Mouse (Mus musculus): ENCODE results near the gene Mgll.
A peak's percentile ranks its signal among the peaks of the same experiment; 100 is the strongest.

The Mgll gene

GRCm38 (mm10) chr6:88794561-88794971 lies 70.4 kb downstream of the Mgll start:
- peak; percentile 86 for DNase-seq (ENCODE audit: low read depth, low spot score)

GRCm38 (mm10) chr6:88800191-88800590 lies 76.0 kb downstream of the Mgll start:
- no peak for DNase-seq (ENCODE audit: low read depth, low spot score)

- DNase-seq (ENCODE audit: low read depth, low spot score) = peak; percentile 98
Measured at GRCm38 (mm10) chr6:88800735-88801134, 76.5 kb downstream of the Mgll start.

- DNase-seq (ENCODE audit: low read depth, low spot score) = no peak
Measured at GRCm38 (mm10) chr6:88803051-88803450, 78.8 kb downstream of the Mgll start.

GRCm38 (mm10) chr6:88803957-88804695 lies 79.9 kb downstream of the Mgll start:
- DNase-seq (ENCODE audit: low read depth, low spot score) = no peak

- no peak for DNase-seq (ENCODE audit: low read depth, low spot score)
Measured at GRCm38 (mm10) chr6:88804966-88805577, 80.9 kb downstream of the Mgll start.

- peak; percentile 84 for DNase-seq (ENCODE audit: low read depth, low spot score)
Measured at GRCm38 (mm10) chr6:88809091-88810037, 85.2 kb downstream of the Mgll start.

- DNase-seq (ENCODE audit: low read depth, low spot score) = no peak
Measured at GRCm38 (mm10) chr6:88810291-88810690, 86.1 kb downstream of the Mgll start.

GRCm38 (mm10) chr6:88811396-88811795 lies 87.2 kb downstream of the Mgll start:
- DNase-seq (ENCODE audit: low read depth, low spot score) = peak; percentile 78

- DNase-seq (ENCODE audit: low read depth, low spot score) = no peak
Measured at GRCm38 (mm10) chr6:88811880-88812400, 87.7 kb downstream of the Mgll start.

GRCm38 (mm10) chr6:88812886-88813285 lies 88.7 kb downstream of the Mgll start:
- DNase-seq (ENCODE audit: low read depth, low spot score) = peak; percentile 85

GRCm38 (mm10) chr6:88813832-88814231 lies 89.6 kb downstream of the Mgll start:
- no peak for DNase-seq (ENCODE audit: low read depth, low spot score)

GRCm38 (mm10) chr6:88815036-88815435 lies 90.8 kb downstream of the Mgll start:
- DNase-seq (ENCODE audit: low read depth, low spot score) = peak; percentile 55

- no peak for DNase-seq (ENCODE audit: low read depth, low spot score)
Measured at GRCm38 (mm10) chr6:88815489-88815888, 91.3 kb downstream of the Mgll start.

GRCm38 (mm10) chr6:88816913-88817312 lies 92.7 kb downstream of the Mgll start:
- no peak for DNase-seq (ENCODE audit: low read depth, low spot score)

- no peak for DNase-seq (ENCODE audit: low read depth, low spot score)
Measured at GRCm38 (mm10) chr6:88820853-88821252, 96.6 kb downstream of the Mgll start.

- no peak for DNase-seq (ENCODE audit: low read depth, low spot score)
Measured at GRCm38 (mm10) chr6:88821294-88821693, 97.1 kb downstream of the Mgll start.

GRCm38 (mm10) chr6:88821901-88822300 lies 97.7 kb downstream of the Mgll start:
- DNase-seq (ENCODE audit: low read depth, low spot score) = peak; percentile 95

- DNase-seq (ENCODE audit: low read depth, low spot score) = peak; percentile 48
Measured at GRCm38 (mm10) chr6:88824183-88824582, 100.0 kb downstream of the Mgll start.

GRCm38 (mm10) chr6:88826088-88826487 lies 101.9 kb downstream of the Mgll start:
- no peak for DNase-seq (ENCODE audit: low read depth, low spot score)

GRCm38 (mm10) chr6:88826545-88826944 lies 102.3 kb downstream of the Mgll start:
- peak; percentile 71 for DNase-seq (ENCODE audit: low read depth, low spot score)

- DNase-seq (ENCODE audit: low read depth, low spot score) = no peak
Measured at GRCm38 (mm10) chr6:88826965-88827364, 102.8 kb downstream of the Mgll start.

Measured in brain, adult 2 months (tissue).